Mouse (Mus musculus): ENCODE results near the gene Slc16a7.

DNA sequence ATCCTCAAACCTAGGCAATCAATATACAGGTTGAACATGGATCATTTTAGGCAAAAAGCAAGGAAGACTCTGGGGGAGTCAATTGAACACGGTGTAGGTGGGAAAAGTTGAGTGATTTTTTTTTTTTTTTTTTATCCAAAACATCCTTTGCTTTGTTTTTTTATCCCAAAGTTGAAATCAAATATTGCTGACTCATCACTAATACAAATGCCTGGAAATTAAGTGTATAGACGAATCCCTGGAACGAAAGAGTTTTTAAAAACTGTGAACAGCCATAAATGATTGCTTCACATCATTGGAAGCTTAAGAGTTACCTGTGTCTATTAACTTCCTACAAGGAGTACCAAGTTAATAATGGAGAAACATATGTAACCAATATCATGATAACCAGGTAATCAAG, 206.7 kb downstream of the Slc16a7 start:
- TF ChIP-seq POLR2A (IDR thresholded peaks at IDR 0.05; ENCODE audit: low read depth, low read length) (no peak), CTCF (IDR thresholded peaks at IDR 0.05; ENCODE audit: extremely low read depth, insufficient read length, insufficient replicate concordance, low read depth, low read length) (no peak)
